Mouse (Mus musculus) cerebellum, adult 2 months (tissue): ENCODE results near the gene Elf1. TPM values are rescaled to one million over a fixed set of nuclear protein-coding genes. Genes with fewer than 3 reads are reported as not detected.

Source experiments
- DNase-seq, 2 experiments: peaks; one replicate each; pipeline ENCODE4 v3.0.0; 2021
- H3K27ac ChIP-seq: fragments of 200-500 bp; 2 replicates; pipeline ENCODE4 v1.5.1; 2012; ENCODE audit warnings: low read length, control low read depth, inconsistent platforms; ENCODE audit not compliant: insufficient read depth
- H3K27me3 ChIP-seq: fragments of 200-500 bp; 2 replicates; pipeline ENCODE4 v1.6.1; 2012; ENCODE audit warnings: inconsistent platforms, mild to moderate bottlenecking, low read length, moderate library complexity; ENCODE audit not compliant: control insufficient read depth, insufficient read depth
- H3K4me1 ChIP-seq: fragments of 200-500 bp; 2 replicates; pipeline ENCODE4 v1.6.1; 2011; ENCODE audit warnings: low read length; ENCODE audit not compliant: control insufficient read depth, insufficient read depth
- H3K4me3 ChIP-seq: fragments of 200-500 bp; replicated peaks from 2 replicates; pipeline ENCODE3; 2011; ENCODE audit warnings: mild to moderate bottlenecking, low read depth, low read length, control low read depth; ENCODE audit not compliant: insufficient read depth
- CTCF ChIP-seq: fragments of 200-500 bp; IDR thresholded peaks from 2 replicates; pipeline ENCODE4 v1.5.1; 2011; ENCODE audit warnings: low read depth, mild to moderate bottlenecking, control low read depth, low read length, moderate library complexity, borderline replicate concordance; ENCODE audit not compliant: insufficient read depth
- POLR2A ChIP-seq: fragments of 200-500 bp; IDR thresholded peaks from 2 replicates; pipeline ENCODE4 v1.6.1; 2011; ENCODE audit warnings: low read length, control low read depth, borderline replicate concordance; ENCODE audit not compliant: insufficient read depth
- WGBS: fragments of 180-500 bp; shearing (Covaris S2); methylation state at CpG from one replicate; pipeline ENCODE4 v1.1.7; 2018; 5-methylcytosine and 5-hydroxymethylcytosine counted together
- polyA plus RNA-seq: library from polyadenylated mRNA; depleted of rRNA; stranded (reverse); fragments of >200 nt; gene quantifications from 2 replicates; pipeline ENCODE4 v1.2.3, GENCODE M21; 2012

Gene Elf1
- polyA plus RNA-seq, 1 experiment, result 4.1 TPM

GRCm38 (mm10) chr14:79500756-79501155 lies 19.8 kb downstream of the Elf1 start:
- TF ChIP-seq CTCF (no peak), POLR2A (no peak)
- no peaks in the 10 kb centered on the region for H3K4me1 ChIP-seq
- H3K27me3 ChIP-seq, result no peaks in the 10 kb centered on the region
- 85% methylated on average over 4 of the region's 4 CpGs for WGBS
- no peak overlapping the region for H3K4me3 ChIP-seq
- H3K27ac ChIP-seq, result no peak overlapping the region
- DNase-seq, result no peak

- H3K4me3 ChIP-seq, result no peak overlapping the region
- H3K4me1 ChIP-seq, result no peaks in the 10 kb centered on the region
- H3K27me3 ChIP-seq, result no peaks in the 10 kb centered on the region
- WGBS, result 39% methylated on average over 5 of the region's 5 CpGs
- H3K27ac ChIP-seq, result no peak overlapping the region
- TF ChIP-seq CTCF (no peak), POLR2A (no peak)
- DNase-seq, result no peak
These were observed 22.5 kb downstream of the Elf1 start for GRCm38 (mm10) chr14:79503371-79504075.

GRCm38 (mm10) chr14:79504246-79505006 lies 23.4 kb downstream of the Elf1 start:
- TF ChIP-seq POLR2A (no peak), CTCF (no peak)
- WGBS, result 96% methylated on average over 7 of the region's 7 CpGs
- no peak for DNase-seq
- H3K27me3 ChIP-seq, result no peaks in the 10 kb centered on the region
- no peaks in the 10 kb centered on the region for H3K4me1 ChIP-seq
- no peak overlapping the region for H3K4me3 ChIP-seq
- H3K27ac ChIP-seq, result no peak overlapping the region

GRCm38 (mm10) chr14:79506207-79506606 lies 25.2 kb downstream of the Elf1 start:
- Histone ChIP-seq H3K27ac (no peak overlapping the region), H3K27me3 (no peaks in the 10 kb centered on the region), H3K4me1 (no peaks in the 10 kb centered on the region), H3K4me3 (no peak overlapping the region)
- WGBS, result 88% methylated on average over 9 of the region's 9 CpGs
- TF ChIP-seq POLR2A (no peak), CTCF (no peak)
- DNase-seq, result no peak

GRCm38 (mm10) chr14:79507846-79508245 lies 26.9 kb downstream of the Elf1 start:
- no peak overlapping the region for H3K27ac ChIP-seq
- no peak overlapping the region for H3K4me3 ChIP-seq
- H3K27me3 ChIP-seq, result no peaks in the 10 kb centered on the region
- DNase-seq, result no peak
- WGBS, result 98% methylated on average over 1 of the region's 1 CpGs
- no peak for TF ChIP-seq CTCF
- no peak for TF ChIP-seq POLR2A
- no peaks in the 10 kb centered on the region for H3K4me1 ChIP-seq

GRCm38 (mm10) chr14:79508662-79509305 lies 27.8 kb downstream of the Elf1 start:
- TF ChIP-seq CTCF (no peak), POLR2A (no peak)
- Histone ChIP-seq H3K4me3 (no peak overlapping the region), H3K27ac (no peak overlapping the region), H3K27me3 (no peaks in the 10 kb centered on the region), H3K4me1 (no peaks in the 10 kb centered on the region)
- DNase-seq, result no peak
- WGBS, result 84% methylated on average over 9 of the region's 9 CpGs

GRCm38 (mm10) chr14:79511521-79511920 lies 30.5 kb downstream of the Elf1 start:
- TF ChIP-seq CTCF (no peak), POLR2A (no peak)
- H3K4me1 ChIP-seq, result no peaks in the 10 kb centered on the region
- H3K4me3 ChIP-seq, result no peak overlapping the region
- no peaks in the 10 kb centered on the region for H3K27me3 ChIP-seq
- 92% methylated on average over 1 of the region's 1 CpGs for WGBS
- no peak overlapping the region for H3K27ac ChIP-seq
- DNase-seq, result no peak
